Mouse (Mus musculus) thymus, postnatal 14 days (tissue): ENCODE measurements at regions not wholly inside any gene's neighbourhood (a gene's known extent, or its start where the extent isn't known, plus 50 kb on each side); places are given as distances from the start of the nearest gene placed in this dataset.

ENCODE experiments used
- DNase-seq: peaks from one replicate; pipeline ENCODE4 v3.0.0; 2021

DNA sequence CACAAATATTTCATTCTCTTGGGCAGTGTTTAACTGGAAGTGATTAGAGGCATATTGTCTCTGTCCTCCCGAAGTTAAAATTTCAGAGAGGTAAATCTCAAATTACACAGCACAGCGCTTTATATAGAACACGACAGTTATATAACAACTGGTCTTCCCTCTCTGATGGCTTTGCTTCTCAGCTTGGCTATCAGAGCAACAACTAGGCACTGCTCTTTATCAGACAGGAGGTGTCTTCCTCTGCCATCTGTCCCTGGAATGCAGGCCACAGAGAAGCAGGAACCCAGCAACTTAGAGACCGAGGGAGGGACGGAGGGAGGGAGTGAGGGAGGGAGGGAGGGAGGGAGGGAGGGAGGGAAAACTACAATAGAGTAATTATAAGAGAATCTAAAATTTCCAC, 129.4 kb upstream of the Tll1 start:
- no peak for DNase-seq

DNA sequence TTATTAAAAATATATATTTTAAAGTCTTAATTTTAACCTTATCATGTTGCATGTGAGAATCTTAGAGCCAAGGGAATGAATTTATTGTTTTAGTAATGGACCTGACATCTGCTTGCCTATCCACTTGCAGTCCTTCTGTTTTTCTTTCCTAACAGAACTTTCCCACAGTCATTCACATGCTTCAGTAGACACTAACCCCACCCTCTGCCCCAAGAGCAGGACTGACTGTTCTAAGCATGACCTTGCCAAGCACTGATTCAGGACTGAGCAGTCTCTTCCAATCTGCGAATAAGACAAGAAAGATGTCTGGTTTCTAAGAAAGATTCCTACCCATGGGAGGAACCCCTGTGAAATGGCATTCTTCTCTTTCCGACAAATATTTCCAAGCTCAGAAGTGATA, 117.9 kb upstream of the Tll1 start:
- no peak for DNase-seq

GRCm38 (mm10) chr8:64320343-64320742, 114.3 kb upstream of the Tll1 start:
- DNase-seq, result no peak

GRCm38 (mm10) chr8:64319220-64319820, 113.2 kb upstream of the Tll1 start:
- DNase-seq, result no peak

DNA sequence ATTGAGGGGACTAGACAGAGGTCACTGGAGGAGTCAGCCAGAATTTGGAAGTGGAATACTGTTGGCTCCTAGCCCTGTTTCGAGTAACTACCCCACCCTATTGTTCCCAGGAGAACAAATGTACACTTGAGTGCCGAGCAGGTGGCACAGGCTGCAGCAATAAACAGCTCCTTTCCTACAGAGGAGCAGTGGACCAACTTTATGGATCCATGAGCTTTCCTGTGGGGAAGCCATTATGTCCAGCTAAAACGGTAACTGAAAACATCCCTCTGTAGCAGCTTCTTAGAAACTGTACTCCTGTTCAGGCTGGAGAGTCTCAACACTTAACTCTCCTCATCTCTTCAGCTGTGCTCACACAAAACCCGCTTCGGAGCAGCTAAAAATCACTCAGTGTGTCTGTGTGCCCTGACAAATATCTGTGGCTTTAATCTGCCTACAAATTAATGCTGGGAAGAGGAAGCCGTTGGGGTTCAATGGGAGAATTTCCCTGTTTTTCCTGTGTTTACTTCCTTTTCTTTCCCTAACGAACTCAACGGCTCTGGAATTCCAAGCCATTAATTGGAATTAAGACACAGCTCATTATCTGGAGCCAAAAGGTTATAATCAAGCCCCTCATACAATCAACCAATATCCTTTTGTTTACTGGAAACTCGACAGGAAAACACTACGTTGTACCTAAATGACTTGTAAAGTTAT, 112.6 kb upstream of the Tll1 start:
- no peak for DNase-seq

GRCm38 (mm10) chr8:64317815-64318214, 111.7 kb upstream of the Tll1 start:
- no peak for DNase-seq

DNA sequence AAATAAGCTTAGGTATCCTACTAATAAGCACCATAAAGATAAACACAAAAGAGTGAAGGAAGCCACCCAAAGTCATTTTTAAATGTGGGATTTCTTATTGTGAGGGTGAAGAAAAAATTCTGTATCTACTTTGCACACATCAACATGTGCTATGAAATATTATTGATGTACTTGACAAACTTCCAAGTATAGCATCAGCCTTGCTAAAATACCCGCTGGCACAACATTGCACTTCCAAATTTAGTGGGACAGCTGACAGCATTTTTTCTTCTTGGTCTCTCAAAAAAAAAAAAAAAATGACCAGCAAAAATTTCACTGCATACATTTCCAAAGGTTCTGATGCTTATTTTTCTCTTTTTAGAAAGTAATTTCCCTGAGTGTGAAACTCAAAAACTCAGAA, 101.9 kb upstream of the Tll1 start:
- DNase-seq, result no peak

- DNase-seq, result no peak
Observed at GRCm38 (mm10) chr8:64282806-64283205, 76.7 kb upstream of the Tll1 start.

DNA sequence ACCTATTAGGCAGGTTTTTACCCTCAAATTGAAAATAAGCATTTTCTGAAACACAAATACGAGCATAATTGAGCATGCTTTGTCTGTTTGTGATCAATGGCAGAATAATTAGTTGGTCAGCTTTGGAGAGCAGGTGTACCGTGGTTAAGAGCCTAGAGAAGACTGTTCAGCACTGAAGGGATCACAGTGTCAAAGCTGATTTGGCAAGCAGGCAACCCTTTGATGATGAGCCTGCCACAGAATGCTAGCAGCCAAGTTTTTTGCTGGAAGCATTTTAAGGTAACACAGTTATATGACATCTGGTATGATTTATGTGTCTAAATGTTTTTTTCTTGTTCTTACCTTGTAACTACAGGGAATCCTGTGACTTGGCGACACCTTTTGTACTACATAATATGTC, 75.5 kb upstream of the Tll1 start:
- DNase-seq, result no peak

DNA sequence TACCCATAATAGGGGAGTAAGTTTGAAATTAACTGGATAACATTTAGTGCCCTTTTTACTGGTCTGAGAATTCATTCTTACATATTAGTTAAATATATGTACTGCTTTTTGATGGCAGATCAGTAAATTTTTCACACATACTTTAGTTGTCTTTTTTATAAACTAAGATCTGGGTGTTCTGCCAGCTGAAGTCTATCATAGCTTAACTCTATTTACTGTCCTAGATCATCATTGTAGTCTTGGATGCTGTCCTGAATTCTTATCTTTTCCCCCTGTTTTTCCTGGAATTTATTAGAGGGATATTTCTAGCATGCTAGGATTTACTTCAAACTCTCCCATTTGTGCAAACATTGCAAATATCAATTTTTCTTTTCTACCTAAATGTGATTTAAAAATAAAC, 74.3 kb upstream of the Tll1 start:
- no peak for DNase-seq

- DNase-seq, result no peak
Observed at GRCm38 (mm10) chr8:64276058-64276457, 70.0 kb upstream of the Tll1 start.

- no peak for DNase-seq
Observed at GRCm38 (mm10) chr8:64265304-64265945, 59.4 kb upstream of the Tll1 start.
